Mouse (Mus musculus) lung, adult 2 months (tissue): ENCODE measurements around the gene Runx2.

Source experiments
- CTCF ChIP-seq: fragments of 200-500 bp; IDR thresholded peaks from 2 replicates; pipeline ENCODE4 v1.5.1; 2011; ENCODE audit warnings: mild to moderate bottlenecking, low read length, control low read depth; ENCODE audit not compliant: insufficient read depth
- POLR2A ChIP-seq: fragments of 200-500 bp; IDR thresholded peaks from 2 replicates; pipeline ENCODE4 v1.6.1; 2011; ENCODE audit warnings: low read depth, mild to moderate bottlenecking, control low read depth, low read length, borderline replicate concordance; ENCODE audit errors: extremely low read depth

- TF ChIP-seq CTCF (peak; percentile 69), POLR2A (no peak)
Measured at GRCm38 (mm10) chr17:44743780-44744179, 70.8 kb downstream of the Runx2 start.
